Mouse (Mus musculus): Measurements from ENCODE around the gene Xpr1.

- TF ChIP-seq CTCF (IDR thresholded peaks at IDR 0.05; ENCODE audit: low read depth) (no peak), EP300 (IDR thresholded peaks at IDR 0.05; ENCODE audit: low read depth) (no peak)
These were observed 167.3 kb downstream of the Xpr1 start for GRCm38 (mm10) chr1:155249896-155250295.
